Mouse (Mus musculus): Measurements from ENCODE around the gene Tnni3.

Gene Tnni3

DNA sequence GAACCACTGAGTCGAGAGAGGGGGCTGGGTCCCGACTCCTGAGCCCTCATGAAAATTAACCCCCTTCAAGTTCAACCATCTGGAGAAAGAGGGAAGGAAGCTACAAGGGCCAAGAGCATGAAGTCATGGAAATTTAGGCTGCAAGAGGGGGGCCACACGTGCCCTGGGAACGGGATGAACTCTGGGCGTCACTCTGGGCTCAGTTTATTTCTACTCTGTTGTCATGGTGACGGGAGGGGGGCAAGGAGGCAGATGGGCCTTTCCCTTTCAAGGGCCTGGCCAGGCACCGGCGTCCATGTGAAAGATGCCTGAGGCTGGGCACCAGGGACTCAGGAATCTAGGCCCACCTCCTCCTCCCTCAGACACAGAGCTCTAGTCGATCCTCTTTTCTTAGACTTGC is 25.8 kb downstream of the Tnni3 start:
- DNase-seq (ENCODE audit: low read depth), result no peak

DNA sequence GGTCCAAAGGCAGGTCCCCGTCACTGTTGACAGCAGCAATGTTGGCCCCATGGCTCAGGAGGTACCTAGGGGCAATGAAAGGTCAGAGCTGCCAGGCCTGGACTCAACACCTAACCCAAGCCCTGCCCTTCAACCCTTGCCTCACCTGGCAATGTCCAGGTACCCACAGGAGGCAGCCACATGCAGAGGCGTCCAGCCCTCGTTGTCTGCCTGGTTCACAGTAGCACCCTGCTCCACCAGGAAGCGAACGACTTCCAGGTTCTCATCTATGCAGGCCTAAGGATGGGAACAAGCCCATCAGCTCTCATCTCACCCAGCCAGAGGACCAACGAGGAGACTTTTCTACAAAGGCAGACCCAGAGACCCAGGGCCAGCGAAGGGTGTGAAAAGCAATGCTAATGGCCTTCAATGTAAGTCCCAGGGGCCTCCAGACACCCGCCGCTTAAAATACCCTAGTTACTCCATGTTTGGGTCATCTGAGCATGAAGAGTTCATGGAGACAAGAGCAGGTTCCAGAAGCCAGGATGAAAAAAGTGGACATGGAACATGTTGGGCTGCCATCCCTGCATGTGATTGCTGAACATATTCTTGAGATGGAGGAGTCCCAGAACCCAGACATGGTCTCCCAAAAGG is 26.6 kb downstream of the Tnni3 start:
- no peak for DNase-seq (ENCODE audit: low read depth)

DNA sequence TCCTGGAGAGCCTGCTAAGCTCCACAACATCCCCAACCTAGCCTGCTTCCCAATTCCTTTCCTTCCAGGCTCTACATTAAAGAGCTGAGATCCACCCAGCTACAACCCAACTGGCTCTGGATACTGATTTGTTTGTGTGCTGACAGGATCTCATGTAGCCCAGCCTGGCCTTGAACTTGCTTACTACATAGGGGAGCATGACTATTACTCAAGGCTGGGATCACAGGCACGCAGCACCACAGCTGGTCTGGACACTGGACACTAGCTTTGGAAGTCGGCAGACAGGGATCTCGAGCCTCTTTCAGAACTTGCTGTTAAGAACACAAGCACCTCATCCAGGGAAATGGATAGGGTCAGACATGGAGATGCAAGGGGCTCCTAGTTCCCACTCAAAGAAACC is 27.6 kb downstream of the Tnni3 start:
- DNase-seq (ENCODE audit: low read depth), result no peak

DNA sequence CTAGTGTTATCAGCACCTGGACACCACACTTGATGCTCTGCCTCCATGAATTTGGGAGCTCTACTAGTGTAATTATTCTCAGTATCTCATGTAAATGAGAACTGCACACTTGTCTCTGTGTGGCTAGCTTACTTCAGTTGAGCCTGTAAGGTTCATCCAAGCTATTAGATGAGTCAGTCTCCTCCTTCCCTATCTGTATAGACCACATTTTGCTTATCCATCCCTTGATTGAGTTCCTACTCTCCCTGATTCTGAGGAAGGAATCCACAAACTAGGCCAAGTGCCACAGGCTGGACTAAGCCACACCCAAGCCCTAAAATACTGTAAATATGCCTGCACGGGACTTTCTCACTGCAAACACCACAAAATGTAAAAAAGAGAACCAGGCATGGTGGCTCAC is 30.0 kb downstream of the Tnni3 start:
- no peak for DNase-seq (ENCODE audit: low read depth)

DNA sequence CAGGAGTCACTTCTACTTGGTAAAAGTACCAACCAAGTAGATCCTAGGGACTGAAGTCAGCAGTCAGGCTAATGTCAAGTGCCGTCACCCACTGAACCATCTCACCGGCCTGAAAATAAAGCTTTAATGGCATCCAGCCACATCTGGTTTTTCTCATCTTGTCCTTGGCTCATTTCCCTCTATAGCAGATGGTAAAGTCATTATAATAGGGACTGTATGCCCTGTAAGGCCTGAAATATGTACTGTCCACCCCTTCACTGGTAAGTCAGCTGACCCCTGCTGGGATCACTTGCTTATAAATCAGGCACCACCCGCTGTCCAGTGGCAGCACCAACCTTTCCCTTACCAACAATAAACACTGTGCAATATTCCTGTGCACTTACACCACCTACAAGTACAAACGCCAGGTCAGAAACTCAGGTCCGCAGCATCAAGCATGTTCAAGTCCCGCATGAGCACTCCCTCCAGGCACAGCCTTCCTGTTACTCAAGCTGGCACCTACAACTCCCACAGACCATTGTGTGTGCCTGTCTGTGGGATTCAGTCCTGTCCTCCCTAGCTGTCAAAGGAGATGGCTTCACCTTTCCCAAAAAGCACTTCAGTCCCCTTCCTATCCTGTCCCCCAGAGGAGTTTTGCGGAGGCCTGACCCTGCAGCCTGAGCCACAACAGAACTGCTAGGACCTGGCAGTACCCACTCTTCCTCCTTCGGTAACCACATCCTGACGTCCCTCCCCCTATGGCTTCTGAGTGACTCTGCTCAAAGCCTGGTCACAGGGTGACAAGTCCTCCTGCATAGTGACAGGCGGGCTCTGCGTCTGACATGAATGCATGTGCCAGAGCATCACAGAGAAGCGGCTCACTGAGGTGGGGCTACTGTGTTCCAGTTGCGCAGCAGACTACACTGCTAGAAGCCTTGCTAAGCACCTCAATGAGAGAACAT is 31.5 kb downstream of the Tnni3 start:
- no peak for DNase-seq (ENCODE audit: low read depth)

DNA sequence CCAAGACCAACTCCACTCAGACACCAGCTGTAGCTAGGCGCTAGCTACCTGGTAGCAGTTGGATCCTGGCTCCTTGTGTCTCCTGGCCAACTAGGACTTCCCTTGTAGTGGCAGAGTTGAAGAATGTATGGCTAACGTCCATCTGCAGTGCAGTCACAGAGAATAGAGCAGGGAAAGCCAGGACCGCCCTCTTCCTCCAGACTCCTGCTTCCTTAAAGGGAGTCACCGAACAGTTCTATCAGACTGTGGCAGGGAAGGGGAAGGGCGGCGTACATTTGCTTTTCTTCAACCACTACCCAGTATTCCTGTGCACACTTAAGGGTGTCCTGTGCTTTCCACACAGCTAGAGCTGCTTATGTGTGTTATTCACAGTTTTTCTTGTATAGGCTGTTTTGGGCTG is 32.7 kb downstream of the Tnni3 start:
- DNase-seq (ENCODE audit: low read depth), result no peak

DNA sequence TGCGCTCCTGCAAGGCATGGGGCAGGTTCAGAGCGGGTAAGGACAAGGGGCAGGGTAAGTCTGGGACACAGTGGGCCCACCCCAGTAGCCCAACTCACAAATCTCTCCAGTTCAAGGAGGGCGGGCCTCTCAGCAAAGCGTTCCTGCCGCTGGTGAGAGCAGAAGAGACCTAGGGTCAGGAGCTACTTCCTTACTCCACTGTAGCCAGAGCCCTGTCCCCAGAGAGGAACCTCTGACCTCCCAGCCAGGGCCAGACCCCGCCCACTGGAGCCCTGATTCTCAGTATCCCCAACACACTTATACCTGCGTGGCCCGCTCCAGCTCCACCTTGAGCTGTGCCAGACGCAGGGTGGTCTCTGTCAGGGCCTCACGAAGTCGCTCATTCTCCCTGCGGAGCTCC is 41.7 kb downstream of the Tnni3 start:
- DNase-seq (ENCODE audit: low read depth), result no peak

DNA sequence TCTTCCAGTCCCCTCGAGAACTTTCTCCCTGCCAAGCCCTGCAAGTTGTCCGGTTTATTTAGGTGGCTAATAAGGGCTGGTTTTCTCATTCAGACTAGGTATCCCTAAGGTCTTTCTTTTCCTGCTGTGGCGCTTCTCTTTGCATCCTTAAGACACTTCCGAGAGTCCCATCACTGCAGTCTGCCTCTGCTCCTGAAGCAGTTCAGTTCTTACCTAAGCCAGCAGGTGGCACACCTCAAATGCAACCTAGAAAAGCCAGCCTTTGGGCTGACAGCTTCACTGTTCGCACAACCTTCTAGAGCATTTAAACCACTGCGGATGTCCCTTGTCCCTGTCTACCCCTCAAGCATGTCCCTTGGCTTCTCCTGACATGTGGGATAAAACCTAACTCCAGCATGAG is 44.4 kb downstream of the Tnni3 start:
- DNase-seq (ENCODE audit: low read depth), result no peak

DNA sequence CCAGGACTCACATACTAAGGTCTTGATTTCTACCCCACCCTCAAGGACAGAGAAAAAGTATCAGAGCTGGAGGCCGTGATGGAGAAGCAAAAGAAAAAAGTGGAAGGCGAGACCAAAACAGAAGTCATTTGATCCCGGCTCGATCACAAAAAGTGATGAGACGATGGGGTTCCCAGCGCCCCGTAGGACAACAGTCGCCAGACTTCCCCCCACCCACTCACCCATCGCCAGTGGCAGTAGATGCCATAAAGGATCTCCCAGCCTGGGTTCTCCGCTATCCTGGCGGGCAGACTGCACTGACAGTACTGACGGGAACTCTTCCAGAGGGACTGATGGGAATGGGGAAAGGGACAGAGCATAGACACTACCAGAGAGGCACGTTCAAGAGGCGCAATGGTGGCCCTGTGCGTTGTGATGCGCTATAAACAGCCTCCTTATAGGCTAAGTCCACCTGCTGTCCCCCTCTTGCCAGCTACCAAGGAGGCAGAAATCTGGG is 45.2 kb downstream of the Tnni3 start:
- DNase-seq (ENCODE audit: low read depth), result no peak

DNA sequence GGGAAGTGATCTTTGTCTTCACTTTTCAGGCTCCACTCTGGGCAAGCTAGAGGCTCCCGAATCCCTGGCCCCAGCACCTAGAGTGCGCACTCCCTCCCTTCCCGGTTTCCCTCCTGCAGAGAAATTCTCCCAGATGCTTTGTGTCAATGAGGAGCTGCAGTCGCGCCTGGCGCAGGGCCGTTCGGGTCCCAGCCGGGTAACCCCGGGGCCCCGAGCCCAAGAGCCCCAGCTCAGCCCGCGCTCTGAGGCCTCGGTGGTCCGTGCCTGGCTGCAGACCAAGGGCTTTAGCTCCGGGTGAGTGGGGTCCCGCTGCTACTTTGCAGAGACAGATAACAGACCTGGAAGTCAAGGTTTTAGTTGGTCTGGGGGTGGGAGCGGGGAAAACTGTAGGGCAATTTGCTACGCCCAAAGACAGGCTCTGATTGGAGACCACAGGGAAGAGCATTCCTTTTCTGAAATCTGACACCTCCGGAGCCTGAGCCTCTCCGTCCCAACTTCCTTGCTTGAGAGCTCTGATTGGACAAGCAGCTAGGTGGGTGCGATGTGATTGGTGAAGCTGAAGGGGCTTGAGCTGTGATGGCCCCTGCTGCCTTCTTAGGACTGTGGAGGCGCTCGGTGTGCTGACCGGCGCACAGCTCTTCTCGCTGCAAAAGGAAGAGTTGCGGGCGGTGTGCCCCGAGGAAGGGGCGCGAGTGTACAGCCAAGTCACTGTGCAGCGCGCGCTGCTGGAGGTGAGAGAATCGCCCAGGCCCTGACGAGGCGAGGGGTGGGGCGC is 45.8 kb downstream of the Tnni3 start:
- no peak for DNase-seq (ENCODE audit: low read depth)

DNA sequence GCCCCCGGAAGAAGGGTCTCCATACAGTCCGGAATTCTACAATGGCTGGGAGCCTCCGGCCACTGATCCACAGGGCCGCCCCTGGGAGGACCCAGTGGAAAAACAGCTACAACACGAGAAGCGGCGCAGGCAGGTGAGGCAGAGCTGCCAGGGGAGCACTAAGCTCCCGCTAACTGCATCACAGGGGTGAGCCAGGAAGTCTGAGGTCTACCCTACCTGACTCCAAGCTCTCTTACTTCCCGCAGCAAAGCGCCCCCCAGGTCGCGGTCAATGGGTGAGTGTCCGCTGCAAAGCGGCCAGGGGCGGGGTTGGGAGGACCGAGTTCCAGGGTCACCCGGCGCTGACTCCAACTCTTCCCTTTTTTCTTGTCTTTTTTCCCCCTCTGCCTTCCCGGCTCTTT is 50.1 kb downstream of the Tnni3 start:
- no peak for DNase-seq (ENCODE audit: low read depth)

DNA sequence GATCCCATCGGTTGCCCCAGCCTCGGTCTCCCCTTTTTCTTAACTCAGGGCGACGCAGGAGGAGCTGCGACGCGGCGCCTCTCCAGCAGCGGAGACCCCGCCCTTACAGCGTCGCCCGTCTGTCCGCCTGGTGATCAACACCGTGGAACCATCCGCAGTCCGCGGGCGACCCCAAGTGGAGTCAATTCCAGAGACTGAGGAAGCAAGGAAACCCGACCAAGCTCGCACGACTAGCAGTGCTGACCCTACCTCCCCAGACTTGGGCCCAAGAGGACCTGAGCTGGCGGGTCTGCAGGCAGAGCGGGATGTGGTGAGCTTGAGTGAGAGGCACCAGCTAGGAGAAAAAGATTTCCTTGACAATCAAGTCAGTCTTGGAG is 52.9 kb downstream of the Tnni3 start:
- DNase-seq (ENCODE audit: low read depth), result no peak

DNA sequence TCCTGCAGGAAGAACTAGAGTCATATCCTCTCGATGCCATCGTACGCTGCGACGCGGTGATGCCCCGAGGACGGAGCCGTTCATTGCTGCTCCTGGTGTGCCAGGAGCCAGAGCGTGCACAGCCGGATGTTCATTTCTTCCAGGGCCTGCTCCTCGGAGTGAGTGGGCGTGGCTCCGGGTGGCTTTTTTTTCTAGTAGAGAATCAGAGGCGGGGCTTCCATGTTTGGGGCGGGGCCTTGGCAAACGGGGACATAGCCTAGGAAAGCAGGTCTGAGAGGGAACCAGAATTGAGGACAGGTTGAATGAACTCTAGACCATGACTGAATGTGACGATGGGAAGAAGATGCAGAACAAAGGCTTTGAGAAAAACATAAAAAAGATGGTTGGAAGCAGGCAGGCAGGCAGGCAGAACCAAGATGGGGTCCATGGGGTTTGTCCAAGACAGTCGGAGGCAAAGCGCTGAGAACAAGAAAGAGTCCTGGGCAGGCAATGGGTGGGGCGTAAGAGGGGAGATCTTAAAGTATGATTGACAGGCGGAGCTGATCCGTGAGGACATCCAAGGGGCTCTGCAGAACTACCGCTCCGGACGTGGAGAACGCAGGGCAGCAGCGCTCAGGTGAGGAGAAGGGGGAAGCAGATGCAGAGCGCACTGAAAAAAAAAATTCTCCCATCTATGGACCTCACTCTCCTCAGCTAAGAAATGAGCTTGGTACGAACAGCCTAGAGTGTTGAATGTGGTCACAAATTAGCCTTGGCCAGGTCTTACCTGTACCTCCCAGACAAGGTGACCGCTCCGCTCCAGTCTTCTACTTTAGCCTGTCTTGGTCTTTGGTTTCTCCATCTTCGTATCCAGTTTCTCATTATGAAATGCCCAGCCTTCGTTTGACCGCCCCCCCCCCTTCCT is 53.5 kb downstream of the Tnni3 start:
- no peak for DNase-seq (ENCODE audit: low read depth)
